Mouse (Mus musculus) limb, embryonic 10.5 days (tissue): Measurements from ENCODE around the gene Insrr. TPM values are rescaled to one million over a fixed set of nuclear protein-coding genes. Genes with fewer than 3 reads are reported as not detected.
"Not testable (repeated sequence)": the region's sequence is repeated elsewhere in the genome, so short reads cannot be mapped to it uniquely, and the experiment has no call there.

Experiments
- DNase-seq: peaks from one replicate; pipeline ENCODE4 v3.0.0-alpha.2; 2017; ENCODE audit warnings: low spot score
- H3K27ac ChIP-seq: fragments of 300-500 bp; sonication (generic); 2 replicates; pipeline ENCODE4 v1.5.1; 2016; ENCODE audit warnings: mild to moderate bottlenecking
- H3K27me3 ChIP-seq: fragments of 300-500 bp; sonication (generic); 2 replicates; pipeline ENCODE4 v1.6.1; 2016; ENCODE audit warnings: low read depth, mild to moderate bottlenecking; ENCODE audit not compliant: poor library complexity, severe bottlenecking
- H3K36me3 ChIP-seq: fragments of 300-500 bp; sonication (generic); 2 replicates; pipeline ENCODE4 v1.6.1; 2016; ENCODE audit warnings: mild to moderate bottlenecking, moderate library complexity
- H3K4me1 ChIP-seq: fragments of 300-500 bp; sonication (generic); 2 replicates; pipeline ENCODE4 v1.6.1; 2016
- H3K4me3 ChIP-seq: fragments of 300-500 bp; sonication (generic); 2 replicates; pipeline ENCODE4 v1.5.1; 2016; ENCODE audit warnings: mild to moderate bottlenecking, moderate library complexity
- H3K9me3 ChIP-seq: fragments of 300-500 bp; sonication (generic); replicated peaks from 2 replicates; pipeline ENCODE4 v1.6.1; 2016; ENCODE audit warnings: mild to moderate bottlenecking
- WGBS: fragments of 180-500 bp; shearing (Covaris S2); methylation state at CpG from one replicate; pipeline ENCODE4 v1.1.7; 2016; 5-methylcytosine and 5-hydroxymethylcytosine counted together
- polyA plus RNA-seq: library from polyadenylated mRNA; unstranded; fragments of >200 nt; fragmentation: Nextera tagmentation; extraction: Ambion mirVana; gene quantifications from 2 replicates; pipeline ENCODE4 v1.2.1, GENCODE M21; 2016

The Insrr gene
- polyA plus RNA-seq, 1 experiment from 2014 or later, result 0.16 TPM

DNA sequence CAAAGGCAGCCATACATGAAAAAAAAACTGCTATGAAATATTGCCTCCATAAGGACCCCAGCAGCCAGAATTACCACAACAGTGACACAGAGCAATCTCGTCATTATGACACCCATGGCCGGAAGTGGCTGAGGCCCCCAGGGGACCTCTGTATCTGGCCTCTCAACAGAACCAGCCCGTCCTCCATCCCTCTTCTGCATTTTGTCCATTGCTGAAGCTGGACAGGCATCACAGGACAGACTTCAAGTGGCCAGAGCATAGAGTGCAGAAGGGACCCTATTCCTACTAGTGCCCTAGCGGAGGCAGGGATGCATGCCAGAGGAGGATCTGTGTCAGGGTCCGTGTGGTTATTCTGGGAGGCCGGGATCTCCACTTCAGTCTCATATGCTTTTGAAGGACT lies 19.4 kb downstream of the Insrr start:
- no peaks in the 10 kb centered on the region for H3K36me3 ChIP-seq
- peaks cover 86% of the 10 kb centered on the region for H3K27me3 ChIP-seq
- no peak overlapping the region for H3K27ac ChIP-seq
- peaks cover 19% of the 10 kb centered on the region for H3K4me1 ChIP-seq
- no peak for DNase-seq
- no peak overlapping the region for H3K4me3 ChIP-seq
- no peaks in the 10 kb centered on the region for H3K9me3 ChIP-seq
- 66% methylated on average over 6 of the region's 6 CpGs for WGBS

- 9% methylated on average over 12 of the region's 12 CpGs for WGBS
- H3K27me3 ChIP-seq, result peaks cover 81% of the 10 kb centered on the region
- H3K4me3 ChIP-seq, result no peak overlapping the region
- peak; percentile 77 for DNase-seq
- H3K4me1 ChIP-seq, result peaks cover 19% of the 10 kb centered on the region
- no peak overlapping the region for H3K27ac ChIP-seq
- H3K36me3 ChIP-seq, result no peaks in the 10 kb centered on the region
- H3K9me3 ChIP-seq, result no peaks in the 10 kb centered on the region
Observed at GRCm38 (mm10) chr3:87816646-87817093, 19.9 kb downstream of the Insrr start.

- H3K27me3 ChIP-seq, result peaks cover 67% of the 10 kb centered on the region
- 69% methylated on average over 12 of the region's 12 CpGs for WGBS
- H3K36me3 ChIP-seq, result no peaks in the 10 kb centered on the region
- no peak overlapping the region for H3K27ac ChIP-seq
- DNase-seq, result no peak
- H3K9me3 ChIP-seq, result no peaks in the 10 kb centered on the region
- H3K4me3 ChIP-seq, result no peak overlapping the region
- peaks cover 6% of the 10 kb centered on the region for H3K4me1 ChIP-seq
Observed at GRCm38 (mm10) chr3:87818226-87818625, 21.5 kb downstream of the Insrr start.

GRCm38 (mm10) chr3:87824206-87824605 lies 27.5 kb downstream of the Insrr start, which contains the start of gene Pear1:
Gene Pear1, minus strand, starts transcription at chr3:87824306.
- H3K27ac ChIP-seq, H3K9me3 ChIP-seq, H3K4me1 ChIP-seq, H3K27me3 ChIP-seq, H3K36me3 ChIP-seq, DNase-seq, H3K4me3 ChIP-seq: not testable (repeated sequence)
- WGBS, result 81% methylated on average over 1 of the region's 1 CpGs

DNA sequence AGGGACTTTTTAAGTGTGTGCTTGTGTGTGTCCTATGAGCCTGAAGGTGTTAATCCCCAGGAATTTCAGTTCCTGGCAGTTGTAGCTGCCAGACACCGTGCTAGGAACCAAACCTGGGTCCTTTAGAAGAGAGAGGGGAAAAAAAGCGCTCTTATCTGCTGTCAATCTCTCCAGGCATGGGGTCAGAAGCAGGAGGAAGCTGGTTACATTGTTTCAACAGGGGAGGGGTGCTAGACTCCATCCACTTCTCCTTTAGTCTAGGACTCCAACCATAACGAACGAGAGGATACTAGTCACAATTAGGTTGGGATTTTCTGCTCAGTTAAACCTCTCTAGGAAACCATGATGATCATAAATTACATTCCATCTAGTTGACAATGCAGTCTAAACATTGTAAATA lies 31.7 kb downstream of the Insrr start:
- no peak overlapping the region for H3K4me3 ChIP-seq
- H3K9me3 ChIP-seq, result no peaks in the 10 kb centered on the region
- H3K27ac ChIP-seq, result no peak overlapping the region
- DNase-seq, result no peak
- no peaks in the 10 kb centered on the region for H3K27me3 ChIP-seq
- no peaks in the 10 kb centered on the region for H3K4me1 ChIP-seq
- H3K36me3 ChIP-seq, result no peaks in the 10 kb centered on the region
- WGBS, result 57% methylated on average over 4 of the region's 4 CpGs

DNA sequence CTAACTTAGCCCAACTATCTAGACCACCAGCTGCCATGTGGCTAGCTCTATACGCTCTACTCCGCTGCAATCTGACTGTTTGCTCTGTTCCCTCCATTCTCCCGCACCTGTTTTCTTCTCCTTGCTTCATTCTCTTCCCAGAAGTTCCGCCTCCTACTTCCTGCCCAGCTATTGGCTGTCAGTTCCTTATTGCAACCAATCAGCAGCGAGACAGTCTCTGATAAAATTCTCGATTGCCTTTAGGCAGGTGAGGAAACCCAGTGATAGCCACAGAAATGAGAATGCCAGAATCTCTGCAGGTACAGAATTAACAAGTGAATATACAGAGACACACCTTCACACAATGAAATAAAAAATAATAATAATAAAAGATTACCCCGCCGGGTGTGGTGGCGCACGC lies 32.3 kb downstream of the Insrr start:
- no peaks in the 10 kb centered on the region for H3K36me3 ChIP-seq
- no peak overlapping the region for H3K27ac ChIP-seq
- no peak overlapping the region for H3K4me3 ChIP-seq
- H3K9me3 ChIP-seq, result no peaks in the 10 kb centered on the region
- WGBS, result 45% methylated on average over 10 of the region's 10 CpGs
- no peaks in the 10 kb centered on the region for H3K27me3 ChIP-seq
- no peaks in the 10 kb centered on the region for H3K4me1 ChIP-seq
- DNase-seq, result no peak

- no peak for DNase-seq
- H3K4me3 ChIP-seq, result no peak overlapping the region
- H3K36me3 ChIP-seq, result no peaks in the 10 kb centered on the region
- H3K9me3 ChIP-seq, result no peaks in the 10 kb centered on the region
- no peaks in the 10 kb centered on the region for H3K4me1 ChIP-seq
- no peak overlapping the region for H3K27ac ChIP-seq
- no peaks in the 10 kb centered on the region for H3K27me3 ChIP-seq
- WGBS, result 87% methylated on average over 7 of the region's 7 CpGs
Observed at GRCm38 (mm10) chr3:87832109-87832859, 35.5 kb downstream of the Insrr start.

- no peak for DNase-seq
- H3K4me1 ChIP-seq, result no peaks in the 10 kb centered on the region
- WGBS, result 65% methylated on average over 5 of the region's 5 CpGs
- no peak overlapping the region for H3K27ac ChIP-seq
- no peak overlapping the region for H3K4me3 ChIP-seq
- H3K36me3 ChIP-seq, result no peaks in the 10 kb centered on the region
- no peaks in the 10 kb centered on the region for H3K9me3 ChIP-seq
- no peaks in the 10 kb centered on the region for H3K27me3 ChIP-seq
Observed at GRCm38 (mm10) chr3:87833482-87833881, 36.7 kb downstream of the Insrr start.

DNA sequence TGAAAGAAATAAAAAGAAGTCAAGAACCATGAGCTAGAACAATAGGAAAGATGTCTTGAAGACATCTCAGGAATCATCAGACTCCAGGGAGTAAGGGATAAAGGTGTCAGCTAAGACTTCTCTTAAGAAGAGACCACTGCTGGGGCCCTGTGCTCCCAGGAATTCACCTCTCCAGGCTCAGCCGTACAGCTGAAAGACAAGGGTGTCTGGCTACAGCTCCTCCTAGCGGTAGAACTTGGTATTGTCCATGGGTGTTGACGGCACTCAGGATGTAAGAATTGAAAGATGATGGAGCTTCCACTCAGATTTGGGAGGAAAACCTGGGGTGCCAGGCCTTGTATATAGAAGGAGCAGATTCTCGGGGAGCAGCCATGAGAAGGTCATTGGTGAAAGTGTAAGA lies 41.9 kb downstream of the Insrr start:
- Histone ChIP-seq H3K27ac (no peak overlapping the region), H3K9me3 (no peaks in the 10 kb centered on the region), H3K27me3 (0 out of 2 replicates have a peak, but pooled peaks cover 7% of the 10 kb centered on the region), H3K4me1 (no peaks in the 10 kb centered on the region), H3K36me3 (no peaks in the 10 kb centered on the region), H3K4me3 (no peak overlapping the region)
- DNase-seq, result peak; percentile 86
- 0% methylated on average over 4 of the region's 4 CpGs for WGBS

GRCm38 (mm10) chr3:87840858-87841257 lies 44.1 kb downstream of the Insrr start:
- no peak overlapping the region for H3K4me3 ChIP-seq
- H3K36me3 ChIP-seq, result no peaks in the 10 kb centered on the region
- no peak overlapping the region for H3K27ac ChIP-seq
- no peaks in the 10 kb centered on the region for H3K9me3 ChIP-seq
- no peaks in the 10 kb centered on the region for H3K4me1 ChIP-seq
- DNase-seq, result no peak
- H3K27me3 ChIP-seq, result 0 out of 2 replicates have a peak, but pooled peaks cover 7% of the 10 kb centered on the region

DNA sequence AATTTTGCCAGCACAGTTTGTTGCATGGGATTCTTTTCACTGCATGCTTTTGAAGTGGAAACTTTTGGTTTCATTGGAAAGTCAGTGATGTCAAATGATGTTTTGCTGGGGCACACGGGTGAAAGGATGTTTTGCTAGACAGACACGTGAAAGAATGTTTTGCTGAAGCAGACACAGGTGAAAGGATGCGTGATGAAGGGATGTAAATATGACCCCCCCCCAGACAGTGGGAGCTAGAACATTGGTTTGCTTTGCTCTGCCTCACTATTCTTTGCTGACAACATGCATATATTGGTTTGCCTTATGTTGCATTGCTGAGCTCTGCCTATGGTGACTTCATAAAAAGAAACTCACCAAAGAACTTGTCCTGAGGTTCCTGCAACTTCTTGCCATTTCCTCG lies 48.2 kb downstream of the Insrr start:
- H3K4me3 ChIP-seq, result no peak overlapping the region
- H3K27ac ChIP-seq, result no peak overlapping the region
- no peaks in the 10 kb centered on the region for H3K36me3 ChIP-seq
- no peaks in the 10 kb centered on the region for H3K9me3 ChIP-seq
- DNase-seq, result no peak
- no peaks in the 10 kb centered on the region for H3K27me3 ChIP-seq
- H3K4me1 ChIP-seq, result peaks cover 3% of the 10 kb centered on the region
- 87% methylated on average over 4 of the region's 4 CpGs for WGBS

- H3K4me3 ChIP-seq, result no peak overlapping the region
- H3K27me3 ChIP-seq, result no peaks in the 10 kb centered on the region
- peaks cover 3% of the 10 kb centered on the region for H3K4me1 ChIP-seq
- WGBS, result 72% methylated on average over 4 of the region's 4 CpGs
- no peaks in the 10 kb centered on the region for H3K9me3 ChIP-seq
- H3K27ac ChIP-seq, result no peak overlapping the region
- no peak for DNase-seq
- no peaks in the 10 kb centered on the region for H3K36me3 ChIP-seq
Observed at GRCm38 (mm10) chr3:87846186-87846585, 49.4 kb downstream of the Insrr start.

DNA sequence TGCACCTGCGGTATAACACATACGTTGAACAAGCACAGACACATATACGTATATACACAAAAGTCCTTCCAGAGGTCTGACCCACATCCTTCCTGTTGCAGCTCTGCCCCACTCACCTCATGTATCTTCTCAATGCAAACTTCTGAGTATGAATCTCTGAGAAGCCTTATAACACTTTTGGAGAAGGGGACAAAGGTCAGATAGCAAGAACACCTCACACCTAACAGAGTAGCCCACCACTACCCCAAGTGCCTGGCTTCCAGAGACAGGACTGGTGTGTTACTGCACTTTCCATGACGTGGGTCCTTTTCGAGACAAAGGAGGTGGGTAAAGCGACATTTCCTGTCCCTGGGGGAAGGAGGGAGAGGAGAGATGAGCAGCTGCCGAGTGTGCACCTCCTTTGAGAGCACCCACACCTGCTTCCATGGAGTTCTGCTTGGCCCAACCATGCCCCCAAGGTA lies 49.9 kb downstream of the Insrr start, which contains the start of gene Sh2d2a:
TSS of gene Sh2d2a (plus strand) at position 106 of the 461 bp plus-strand sequence.
- Histone ChIP-seq H3K4me1 (peaks cover 3% of the 10 kb centered on the region), H3K36me3 (no peaks in the 10 kb centered on the region), H3K4me3 (no peak within 1 kb of the TSS), H3K9me3 (no peaks in the 10 kb centered on the region), H3K27ac (no peak within 1 kb of the TSS), H3K27me3 (no peaks in the 10 kb centered on the region)
- WGBS, result 78% methylated on average over 7 of the region's 7 CpGs
- DNase-seq, result no peak
